Mouse (Mus musculus): ENCODE results near the gene Fermt2.

DNA sequence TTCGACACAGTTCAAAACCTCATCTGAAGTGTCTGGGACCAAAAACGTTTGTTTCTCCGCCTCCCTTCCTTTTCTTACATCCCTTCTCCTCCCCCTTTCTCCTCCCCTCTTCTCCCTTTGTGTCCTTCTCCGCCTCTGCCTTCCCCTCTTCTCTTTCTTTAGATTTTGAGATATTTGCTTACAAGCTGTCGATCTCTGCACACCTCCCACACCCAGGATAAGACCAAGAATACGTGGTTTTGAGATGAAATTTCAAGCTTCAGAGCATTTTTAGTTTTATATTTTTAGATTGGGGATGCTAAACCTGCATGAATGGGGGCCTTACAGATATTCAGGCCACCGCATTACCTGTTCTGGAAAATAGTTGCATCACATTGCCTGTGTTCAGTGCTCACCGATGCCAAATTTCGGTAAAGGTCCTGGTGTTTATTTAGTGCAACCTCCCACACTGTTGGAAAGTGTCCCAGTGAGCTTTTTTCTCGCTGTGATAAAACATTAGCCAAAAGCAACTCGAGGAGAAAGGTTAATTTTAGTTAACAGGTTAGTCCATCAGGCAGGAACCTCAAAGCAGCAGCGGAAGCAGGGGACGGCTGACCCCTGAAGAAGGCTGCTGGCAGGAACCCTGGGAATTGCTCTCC is 20.2 kb upstream of the Fermt2 start:
- TF ChIP-seq CTCF (IDR thresholded peaks at IDR 0.05; ENCODE audit: borderline replicate concordance, extremely low read depth, insufficient read depth, insufficient read length) (no peak), POLR2A (IDR thresholded peaks at IDR 0.05; ENCODE audit: borderline replicate concordance, extremely low read depth, insufficient read depth, insufficient read length, poor library complexity, severe bottlenecking) (no peak)

All from brain, embryonic 14.5 days (tissue).